Mouse (Mus musculus) gonadal fat pad, adult 2 months (tissue): ENCODE results near the gene Pgpep1. TPM values are rescaled to one million over a fixed set of nuclear protein-coding genes. Genes with fewer than 3 reads are reported as not detected.

Source experiments
- DNase-seq: peaks from one replicate; pipeline ENCODE4 v3.0.0-alpha.2; 2012; ENCODE audit warnings: low read depth
- polyA plus RNA-seq: library from polyadenylated mRNA; depleted of rRNA; stranded (reverse); fragments of >200 nt; gene quantifications from 2 replicates; pipeline ENCODE4 v1.2.3, GENCODE M21; 2012; rRNA removed

The Pgpep1 gene
- polyA plus RNA-seq = 69.8 and 71.9 TPM in 2 replicates

DNA sequence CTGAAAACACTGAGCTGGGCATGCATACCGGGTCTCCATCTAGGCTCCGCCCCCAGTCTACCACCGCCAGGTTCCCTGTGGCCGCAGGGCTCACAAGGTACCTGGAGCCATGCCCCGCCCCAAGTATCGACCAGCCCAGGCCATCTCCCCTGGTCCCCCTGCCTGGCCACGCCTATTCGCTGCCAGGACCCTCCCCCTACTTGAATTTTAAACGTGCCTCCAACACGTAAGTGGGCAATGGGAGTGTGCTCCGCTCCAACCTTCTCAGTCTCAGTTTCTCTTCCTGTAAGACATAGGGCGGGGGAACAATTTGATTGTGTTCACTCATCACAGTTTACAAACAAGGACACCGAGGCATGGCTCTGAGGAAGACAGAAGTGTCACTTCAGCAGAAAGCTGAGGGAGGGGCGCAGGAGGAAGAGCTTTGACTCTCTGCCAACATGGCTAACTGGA lies at the start of gene Pgpep1:
TSS of gene Pgpep1 (minus strand) at position 116 of the 453 bp plus-strand sequence.
- DNase-seq = no peak

DNA sequence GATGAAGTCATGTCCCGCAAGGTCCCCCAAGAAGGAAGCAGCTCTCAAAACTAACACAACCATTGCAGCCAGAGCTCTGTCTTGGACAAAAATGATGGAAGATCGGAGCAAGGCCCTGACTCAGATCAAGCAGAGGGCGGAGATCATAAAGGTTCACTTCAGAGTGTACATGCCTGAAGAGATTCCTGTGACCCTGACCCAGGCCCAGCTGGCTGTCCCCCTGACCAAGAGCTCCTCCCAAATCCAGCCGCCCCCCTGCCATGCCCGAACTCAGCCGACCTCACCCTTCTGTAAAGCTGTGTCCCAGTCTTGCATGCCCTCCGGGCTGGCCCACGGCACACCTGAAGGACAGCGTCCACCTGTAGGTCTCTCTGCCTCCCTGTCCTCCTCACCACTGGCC lies 49.6 kb upstream of the Pgpep1 start:
- no peak for DNase-seq

DNA sequence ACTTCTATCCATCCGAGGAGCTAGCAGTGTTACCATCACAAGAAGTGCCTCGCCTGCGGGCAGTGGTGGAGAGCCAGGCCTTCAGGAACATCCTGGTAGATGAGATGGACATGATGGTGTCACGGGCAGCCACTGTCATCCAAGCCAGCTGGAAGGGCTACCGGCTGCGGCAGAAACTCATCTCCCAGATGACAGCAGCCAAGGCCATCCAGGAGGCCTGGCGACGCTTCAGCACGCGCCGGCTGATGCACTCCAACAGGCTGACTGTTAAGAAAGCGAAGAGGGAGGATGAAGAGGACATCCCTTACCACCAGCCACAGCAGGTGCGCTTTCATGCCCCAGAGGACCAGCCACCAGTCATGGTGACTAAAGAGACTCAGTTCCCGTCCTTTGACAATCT lies 48.1 kb upstream of the Pgpep1 start:
- DNase-seq = no peak

- no peak for DNase-seq
Observed at GRCm38 (mm10) chr8:70703287-70703686, 43.1 kb upstream of the Pgpep1 start, which contains the start of gene Iqcn. TSS of gene Iqcn (plus strand) at chr8:70703457.

DNA sequence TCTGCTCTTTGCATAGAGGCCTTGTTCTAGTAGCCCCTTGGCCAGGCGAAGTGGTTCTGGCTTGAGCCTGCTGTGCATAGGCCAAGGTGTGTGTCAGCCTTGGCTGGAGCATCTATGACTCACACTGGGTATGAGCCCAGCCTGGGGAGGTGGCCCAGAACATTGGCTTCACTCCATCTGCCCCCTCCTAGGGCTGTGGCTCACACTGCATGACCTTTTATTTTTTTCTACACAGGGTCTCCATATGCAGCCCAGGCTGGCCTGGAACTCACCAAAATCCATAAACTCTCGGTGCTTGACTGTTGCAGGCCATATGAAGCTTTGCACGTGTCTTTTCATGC lies 42.6 kb upstream of the Pgpep1 start:
- no peak for DNase-seq

- DNase-seq = no peak
Observed at GRCm38 (mm10) chr8:70701982-70702841, 42.0 kb upstream of the Pgpep1 start.

DNA sequence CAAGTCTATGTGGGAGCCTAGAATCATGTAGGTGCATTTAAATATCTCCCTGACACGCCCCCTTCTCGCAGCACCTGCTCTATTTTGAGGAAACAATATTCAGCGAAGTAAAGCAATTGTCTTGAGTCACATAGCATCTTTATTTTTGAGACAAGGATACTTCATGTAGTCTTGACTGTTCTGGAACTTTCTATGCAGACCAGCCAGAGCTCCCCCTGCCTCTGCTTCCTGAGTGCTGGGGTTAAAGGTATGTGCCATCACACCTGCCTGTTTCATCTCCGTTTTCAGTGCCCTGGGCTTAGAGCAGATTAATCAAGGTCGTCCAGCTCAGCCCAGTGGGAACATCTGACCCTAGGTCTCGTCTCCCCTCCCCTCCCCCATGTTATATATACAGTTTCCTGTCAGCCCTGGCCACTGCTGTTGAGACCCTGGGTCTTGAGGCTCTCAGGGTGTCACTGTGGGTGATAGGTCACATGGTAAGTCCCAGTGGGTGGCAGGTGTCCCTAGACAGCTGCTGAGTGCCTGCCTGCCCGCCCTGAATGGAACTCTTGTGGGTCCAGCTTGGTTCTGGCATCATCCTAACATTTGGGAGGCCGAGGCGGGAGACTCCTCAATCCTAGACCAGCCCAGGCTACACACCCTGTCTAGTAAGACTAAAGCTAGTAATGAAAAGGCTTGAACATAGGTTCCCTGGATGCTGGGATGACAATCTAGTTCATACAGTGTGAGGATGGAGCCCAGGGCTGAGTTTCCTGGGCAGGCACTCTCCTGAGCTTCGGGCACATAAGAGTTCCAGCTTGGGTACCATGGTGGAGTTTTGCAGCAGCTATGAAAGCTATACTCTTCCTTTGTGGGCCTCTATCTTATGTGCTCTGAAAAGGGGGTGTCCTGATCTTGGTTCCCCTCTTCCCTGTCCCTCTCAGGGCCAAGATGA lies 41.1 kb upstream of the Pgpep1 start:
- no peak for DNase-seq

DNA sequence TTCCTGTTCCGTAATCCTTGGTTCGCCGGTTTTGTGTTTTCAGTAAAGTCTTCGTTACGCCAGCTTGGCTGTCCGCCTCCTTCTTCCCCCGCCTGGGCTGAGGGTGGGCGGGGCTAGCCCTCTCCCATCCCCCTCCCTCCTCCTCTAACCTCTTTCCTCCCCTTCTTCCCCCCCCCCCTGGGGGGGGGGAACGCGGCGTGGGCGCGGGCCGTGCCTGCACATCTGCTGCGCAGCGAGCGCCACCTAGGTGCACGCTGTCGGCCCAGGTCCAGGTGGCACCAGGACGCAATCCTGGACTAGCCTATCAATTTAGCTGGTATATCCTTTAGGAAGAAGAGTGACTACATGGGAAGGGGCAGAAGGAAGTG lies 40.4 kb upstream of the Pgpep1 start:
- no peak for DNase-seq

DNA sequence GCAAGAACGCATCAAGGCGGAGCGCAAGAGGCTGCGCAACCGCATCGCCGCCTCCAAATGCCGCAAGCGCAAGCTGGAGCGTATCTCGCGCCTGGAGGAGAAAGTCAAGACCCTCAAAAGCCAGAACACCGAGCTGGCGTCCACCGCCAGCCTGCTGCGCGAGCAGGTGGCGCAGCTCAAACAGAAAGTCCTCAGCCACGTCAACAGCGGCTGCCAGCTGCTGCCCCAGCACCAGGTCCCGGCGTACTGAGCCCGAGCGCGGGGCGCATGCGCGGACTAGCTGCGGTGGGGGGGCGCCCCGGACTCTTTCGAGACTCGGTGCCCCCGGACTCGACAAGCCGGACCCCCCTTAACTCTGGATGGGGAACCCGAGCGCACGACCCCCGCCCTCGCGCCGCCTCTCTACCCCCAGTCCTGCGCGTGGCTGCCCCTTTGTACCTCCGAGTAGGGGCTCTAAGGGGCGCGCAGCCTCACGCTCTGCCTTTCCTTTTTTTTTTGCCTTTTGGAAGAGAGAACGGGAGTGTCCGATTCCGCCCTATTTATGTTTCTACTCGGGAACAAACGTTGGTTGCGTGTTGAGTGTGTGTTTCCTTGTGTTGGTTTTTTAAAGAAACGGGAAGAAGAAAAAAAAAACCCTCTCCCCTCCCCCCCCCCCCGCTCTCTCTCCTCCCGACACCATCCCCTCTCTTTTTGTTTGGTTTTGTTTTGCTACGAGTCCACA lies 39.8 kb upstream of the Pgpep1 start:
- DNase-seq = no peak

DNA sequence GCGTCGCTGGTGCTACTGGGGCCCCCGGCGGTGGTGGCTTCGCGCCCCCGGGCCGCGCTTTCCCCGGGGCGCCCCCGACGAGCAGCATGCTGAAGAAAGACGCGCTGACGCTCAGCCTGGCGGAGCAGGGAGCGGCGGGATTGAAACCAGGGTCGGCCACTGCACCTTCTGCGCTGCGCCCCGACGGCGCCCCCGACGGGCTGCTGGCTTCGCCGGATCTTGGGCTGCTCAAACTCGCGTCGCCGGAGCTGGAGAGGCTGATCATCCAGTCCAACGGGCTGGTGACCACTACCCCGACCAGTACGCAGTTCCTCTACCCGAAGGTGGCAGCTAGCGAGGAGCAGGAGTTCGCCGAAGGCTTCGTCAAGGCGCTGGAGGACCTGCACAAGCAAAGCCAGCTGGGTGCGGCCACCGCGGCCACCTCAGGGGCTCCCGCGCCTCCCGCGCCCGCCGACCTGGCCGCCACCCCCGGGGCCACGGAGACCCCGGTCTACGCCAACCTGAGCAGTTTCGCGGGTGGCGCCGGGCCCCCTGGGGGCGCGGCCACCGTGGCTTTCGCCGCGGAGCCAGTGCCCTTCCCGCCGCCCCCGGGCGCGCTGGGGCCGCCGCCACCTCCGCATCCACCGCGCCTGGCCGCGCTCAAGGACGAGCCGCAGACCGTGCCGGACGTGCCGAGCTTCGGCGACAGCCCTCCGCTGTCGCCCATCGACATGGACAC lies 39.1 kb upstream of the Pgpep1 start:
- no peak for DNase-seq

- DNase-seq = no peak
Observed at GRCm38 (mm10) chr8:70698310-70699109, 38.3 kb upstream of the Pgpep1 start, which contains the start of gene Jund. TSS of gene Jund (plus strand) at chr8:70698949.

DNA sequence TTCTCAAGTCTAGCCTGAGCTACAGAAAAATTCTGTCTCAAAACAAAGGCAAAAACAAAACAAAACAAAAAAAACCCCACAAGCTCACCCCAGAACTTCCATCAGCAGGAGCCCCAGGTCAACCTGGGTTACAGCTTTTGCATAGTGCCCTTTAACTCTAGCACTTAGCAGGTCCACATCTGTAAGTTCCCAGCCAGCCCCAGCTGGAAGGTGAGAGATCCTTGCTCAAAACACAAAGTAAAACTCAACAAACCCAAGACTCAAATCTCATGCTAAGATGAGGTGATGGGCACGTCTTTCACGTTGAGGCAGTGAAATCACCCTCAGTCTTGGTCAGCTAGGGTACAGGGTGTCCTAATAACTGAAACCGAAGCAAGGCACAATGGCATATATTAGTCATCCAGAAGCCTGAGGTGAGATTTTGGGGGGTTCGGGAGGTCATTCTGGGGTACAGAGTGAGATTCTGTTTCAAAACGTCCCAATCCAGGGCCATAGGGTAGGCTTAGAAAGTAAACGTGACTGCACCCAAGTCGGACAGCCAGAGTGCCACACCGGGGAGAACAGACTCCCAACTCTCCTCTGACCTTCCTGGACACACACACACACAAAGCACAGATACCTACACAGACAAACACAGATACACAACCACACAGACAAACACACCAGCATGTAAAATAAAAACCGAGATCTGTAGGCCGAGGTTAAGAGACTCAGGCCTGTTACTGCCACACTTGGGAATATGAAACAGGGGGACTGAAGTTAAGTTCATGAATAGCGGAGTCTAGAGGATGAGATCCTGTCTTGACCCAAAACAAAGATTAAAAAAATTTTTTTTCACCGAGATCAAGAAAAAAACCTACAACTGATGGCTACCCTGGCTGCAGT lies 37.4 kb upstream of the Pgpep1 start:
- no peak for DNase-seq

DNA sequence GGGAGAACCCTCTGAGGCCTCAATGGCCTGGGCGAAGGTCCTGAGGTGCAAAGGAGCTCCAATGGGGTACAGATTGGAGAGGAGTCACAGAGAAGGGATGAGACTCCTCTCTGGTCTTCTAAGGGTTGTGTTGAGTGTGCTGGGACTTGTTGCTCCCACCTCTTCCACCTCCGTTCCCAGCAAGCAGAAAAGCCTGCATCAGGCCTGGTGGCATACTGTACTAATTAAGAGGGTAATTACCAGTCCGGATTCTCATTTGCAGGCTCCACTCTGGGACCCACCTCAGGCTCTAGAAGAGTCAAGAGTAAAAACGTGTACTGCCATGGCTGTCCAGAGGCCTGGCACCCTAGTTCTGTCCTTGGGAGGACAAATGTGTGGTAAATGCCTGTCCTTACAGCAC lies 36.8 kb upstream of the Pgpep1 start:
- DNase-seq = no peak

- DNase-seq = no peak
Observed at GRCm38 (mm10) chr8:70696019-70696885, 36.1 kb upstream of the Pgpep1 start.

- DNase-seq = no peak
Observed at GRCm38 (mm10) chr8:70695318-70696018, 35.3 kb upstream of the Pgpep1 start.

DNA sequence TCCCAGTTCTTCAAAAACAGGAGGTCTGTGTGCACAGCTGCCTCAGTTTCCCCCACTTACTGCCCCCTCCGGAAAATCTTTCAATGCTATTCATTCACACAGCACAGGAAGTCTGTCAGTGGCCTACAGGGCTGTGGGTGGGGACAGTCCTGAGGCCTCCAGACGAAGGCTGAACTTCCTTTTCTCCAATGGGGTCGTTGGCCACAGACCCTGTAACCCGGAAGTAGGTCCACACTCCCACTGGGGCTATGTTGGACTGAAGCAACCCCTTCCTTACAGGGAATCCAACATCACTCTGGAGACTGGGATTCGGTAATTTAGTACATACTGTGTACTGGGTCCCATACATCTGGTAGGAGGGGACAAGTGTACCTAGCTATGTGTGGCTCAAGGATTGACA lies 33.4 kb upstream of the Pgpep1 start:
- DNase-seq = no peak

DNA sequence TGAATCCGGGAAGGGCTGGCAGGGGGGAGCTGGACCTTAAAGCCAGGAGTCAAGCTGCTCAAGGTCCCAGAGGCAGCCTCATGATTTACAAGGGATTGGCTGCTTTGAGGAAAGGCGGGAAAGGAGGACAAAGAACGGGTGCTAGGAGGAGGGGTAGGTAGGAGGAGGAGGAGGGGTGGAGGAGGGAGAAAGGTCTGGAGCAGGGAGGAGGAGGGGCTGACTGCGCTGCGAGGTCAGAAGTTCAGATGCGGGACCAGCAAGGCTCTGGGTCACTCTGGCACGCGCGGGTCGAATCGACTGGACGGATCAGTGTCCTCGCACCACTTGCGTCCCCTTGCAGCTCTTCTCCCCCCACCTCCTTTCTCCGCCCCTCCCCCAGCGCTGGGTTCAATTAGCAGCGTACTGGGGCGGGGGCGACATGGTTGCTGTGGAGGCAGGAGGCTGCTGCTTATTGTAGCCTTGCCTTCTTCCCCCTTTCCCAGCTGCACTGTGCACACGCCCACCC lies 31.6 kb upstream of the Pgpep1 start:
- no peak for DNase-seq

DNA sequence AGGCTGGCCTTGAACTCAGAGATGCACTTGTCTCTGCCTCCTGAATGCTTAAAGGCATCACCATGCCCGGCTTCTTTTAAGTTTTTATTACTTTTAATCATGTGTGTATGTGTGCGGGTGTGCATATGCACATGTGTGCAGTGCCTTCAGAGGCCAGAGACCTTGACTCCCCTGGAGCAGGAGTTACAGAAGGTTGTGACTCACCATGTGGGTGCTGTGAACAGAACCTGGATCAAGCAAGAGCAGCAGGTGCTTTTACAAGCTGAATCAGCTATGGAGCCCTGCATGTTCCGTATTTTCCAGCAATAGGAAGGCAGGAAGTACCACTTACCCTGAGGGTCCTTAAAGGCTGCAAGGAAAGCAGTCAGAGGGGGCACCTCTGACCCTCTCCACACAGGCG lies 31.0 kb upstream of the Pgpep1 start:
- no peak for DNase-seq
